Mouse (Mus musculus): ENCODE measurements around the gene Tnfsf13. TPM values are rescaled to one million over a fixed set of nuclear protein-coding genes. Genes with fewer than 3 reads are reported as not detected.

The Tnfsf13 gene
- total and polyA plus RNA-seq, 3 experiments: 0.13 to 0.19 TPM; not detected in 1

DNA sequence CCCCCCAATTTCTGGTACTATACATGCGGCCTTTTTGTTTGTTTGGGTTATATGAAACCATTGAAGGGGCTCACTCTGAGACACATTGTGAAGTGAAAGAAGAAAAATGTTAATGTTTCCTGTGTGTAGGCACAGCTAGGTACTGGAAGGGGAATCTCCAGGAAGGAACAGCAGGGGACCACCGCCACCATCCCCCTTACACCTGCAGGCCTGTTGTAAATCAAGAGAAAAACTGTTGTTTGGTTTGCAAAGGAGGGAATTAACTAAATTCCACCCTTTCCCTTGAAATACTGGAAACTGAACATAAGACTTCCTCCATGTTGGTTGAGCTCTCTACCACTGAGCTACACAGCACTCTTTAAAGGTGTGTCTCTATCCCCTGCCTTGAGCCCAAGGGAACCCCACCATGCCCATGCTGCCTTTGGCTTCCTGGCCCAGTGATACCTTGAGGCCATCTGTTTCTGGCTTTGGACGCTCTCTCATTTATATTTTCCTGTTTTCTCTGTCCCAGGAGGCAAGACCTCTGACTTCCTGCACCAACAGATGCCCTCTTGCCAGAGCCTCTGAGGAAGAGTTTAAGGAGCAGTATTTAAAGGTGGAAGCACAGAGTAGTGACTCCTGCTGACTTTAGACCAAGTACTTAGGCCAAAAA, 23.2 kb upstream of the Tnfsf13 start:
- no peak overlapping the region for H3K27ac ChIP-seq (ENCODE audit: control insufficient read depth, low read depth, low read length)
- H3K27me3 ChIP-seq (ENCODE audit: control insufficient read depth in 1 of 2, insufficient read depth in 2 of 2, low read length in 2 of 2): peaks cover 0 to 2% of the 10 kb centered on the region in 2 experiments; a peak in 1 of 4 replicates
- no peak for DNase-seq (ENCODE audit: low read depth, low spot score)
- H3K79me2 ChIP-seq (ENCODE audit: control insufficient read depth, insufficient read depth, low read length, poor library complexity): no peaks in the 10 kb centered on the region
- H3K4me3 ChIP-seq (ENCODE audit: control insufficient read depth in 1 of 2, insufficient read depth in 1 of 2, low read depth in 2 of 2, low read length in 2 of 2): no peak overlapping the region
- H3K36me3 ChIP-seq (ENCODE audit: control insufficient read depth in 1 of 2, insufficient read depth in 2 of 2, low read length in 2 of 2): no peaks in the 10 kb centered on the region
- H3K9me3 ChIP-seq (replicated peaks; ENCODE audit: insufficient read depth, low read length): no peaks in the 10 kb centered on the region
- H3K9ac ChIP-seq (ENCODE audit: control insufficient read depth, low read depth, low read length, poor library complexity, severe bottlenecking): no peak overlapping the region
- no peaks in the 10 kb centered on the region for H3K4me1 ChIP-seq (ENCODE audit: control insufficient read depth in 1 of 2, insufficient read depth in 2 of 2, low read length in 2 of 2)
- no peak for TF ChIP-seq RCOR1 (IDR thresholded peaks at IDR 0.05; ENCODE audit: low read depth, low read length)
- TF ChIP-seq JUND (IDR thresholded peaks at IDR 0.05; ENCODE audit: low read depth, low read length): no peak
- TF ChIP-seq MXI1 (IDR thresholded peaks at IDR 0.05; ENCODE audit: low read depth, low read length): no peak
- no peak for TF ChIP-seq USF1 (IDR thresholded peaks at IDR 0.05; ENCODE audit: low read depth, low read length)
- TF ChIP-seq ETS1 (IDR thresholded peaks at IDR 0.05; ENCODE audit: low read depth, low read length): no peak
- no peak for TF ChIP-seq POLR2A (IDR thresholded peaks at IDR 0.05; ENCODE audit: control insufficient read depth in 1 of 2, insufficient read depth in 1 of 2, low read depth in 1 of 2, low read length in 2 of 2, poor library complexity in 1 of 2)
- TF ChIP-seq ZNF384 (IDR thresholded peaks at IDR 0.05; ENCODE audit: low read depth, low read length): no peak
- no peak for TF ChIP-seq SIN3A (IDR thresholded peaks at IDR 0.05; ENCODE audit: low read length)
- TF ChIP-seq HCFC1 (IDR thresholded peaks at IDR 0.05; ENCODE audit: low read depth, low read length): no peak
- no peak for TF ChIP-seq SMC3 (IDR thresholded peaks at IDR 0.05; ENCODE audit: low read depth, low read length)
- no peak for TF ChIP-seq RAD21 (IDR thresholded peaks at IDR 0.05; ENCODE audit: low read depth, low read length)
- no peak for TF ChIP-seq MYB (IDR thresholded peaks at IDR 0.05; ENCODE audit: low read depth, low read length)
- no peak for TF ChIP-seq GABPA (IDR thresholded peaks at IDR 0.05; ENCODE audit: low read depth, low read length)
- no peak for TF ChIP-seq GATA1 (IDR thresholded peaks at IDR 0.05; ENCODE audit: low read depth, low read length)
- no peak for TF ChIP-seq ZMIZ1 (IDR thresholded peaks at IDR 0.05; ENCODE audit: low read depth, low read length)
- TF ChIP-seq TBP (IDR thresholded peaks at IDR 0.05; ENCODE audit: low read depth, low read length): no peak
- no peak for TF ChIP-seq USF2 (IDR thresholded peaks at IDR 0.05; ENCODE audit: borderline replicate concordance in 1 of 2, insufficient read depth in 1 of 2, low read depth in 1 of 2, low read length in 2 of 2)
- TF ChIP-seq E2F4 (IDR thresholded peaks at IDR 0.05; ENCODE audit: borderline replicate concordance, low read depth, low read length): no peak

DNA sequence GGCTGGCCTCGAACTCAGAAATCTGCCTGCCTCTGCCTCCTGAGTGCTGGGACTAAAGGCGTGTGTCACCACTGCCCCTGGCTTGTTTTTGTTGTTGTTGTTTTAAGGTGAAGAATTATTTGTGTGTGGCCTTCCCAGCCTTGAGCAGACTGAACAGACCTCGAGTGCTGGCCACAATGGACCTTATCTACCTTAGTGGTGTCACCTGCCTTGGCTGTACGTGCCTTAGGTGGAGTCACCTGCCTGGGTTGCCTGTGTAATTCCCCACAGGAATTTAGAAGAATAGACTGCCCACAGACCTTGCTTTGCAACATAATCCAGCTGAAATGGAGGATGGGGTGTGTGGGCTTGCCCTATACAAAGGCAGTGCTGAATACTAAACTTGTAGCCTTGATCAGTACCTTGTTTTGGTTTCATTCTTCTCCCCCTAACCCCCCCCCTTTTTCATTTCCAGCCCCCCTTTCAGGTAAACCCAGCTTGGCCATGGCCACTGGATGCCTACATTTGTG, 22.3 kb upstream of the Tnfsf13 start:
- H3K36me3 ChIP-seq (ENCODE audit: control insufficient read depth in 1 of 2, insufficient read depth in 2 of 2, low read length in 2 of 2): no peaks in the 10 kb centered on the region
- no peak overlapping the region for H3K9ac ChIP-seq (ENCODE audit: control insufficient read depth, low read depth, low read length, poor library complexity, severe bottlenecking)
- DNase-seq (ENCODE audit: low read depth, low spot score): no peak
- no peaks in the 10 kb centered on the region for H3K9me3 ChIP-seq (replicated peaks; ENCODE audit: insufficient read depth, low read length)
- no peaks in the 10 kb centered on the region for H3K4me1 ChIP-seq (ENCODE audit: control insufficient read depth in 1 of 2, insufficient read depth in 2 of 2, low read length in 2 of 2)
- no peak overlapping the region for H3K27ac ChIP-seq (ENCODE audit: control insufficient read depth, low read depth, low read length)
- no peak overlapping the region for H3K4me3 ChIP-seq (ENCODE audit: control insufficient read depth in 1 of 2, insufficient read depth in 1 of 2, low read depth in 2 of 2, low read length in 2 of 2)
- TF ChIP-seq EP300 (IDR thresholded peaks at IDR 0.05; ENCODE audit: low read depth in 1 of 2, low read length in 2 of 2) (no peak), UBTF (IDR thresholded peaks at IDR 0.05; ENCODE audit: borderline replicate concordance, insufficient read depth, low read depth, low read length) (no peak), POLR2A (IDR thresholded peaks at IDR 0.05; ENCODE audit: control insufficient read depth in 1 of 2, insufficient read depth in 1 of 2, low read depth in 1 of 2, low read length in 2 of 2, poor library complexity in 1 of 2) (no peak), SIN3A (IDR thresholded peaks at IDR 0.05; ENCODE audit: low read length) (no peak), POLR2AphosphoS2 (IDR thresholded peaks at IDR 0.05; ENCODE audit: low read length) (no peak), MAFK (IDR thresholded peaks at IDR 0.05; ENCODE audit: borderline replicate concordance, low read depth, low read length) (no peak), NRF1 (IDR thresholded peaks at IDR 0.05; ENCODE audit: insufficient read depth, low read depth, low read length, poor library complexity, severe bottlenecking) (no peak), CHD1 (IDR thresholded peaks at IDR 0.05; ENCODE audit: low read depth, low read length) (no peak), ZC3H11A (IDR thresholded peaks at IDR 0.05; ENCODE audit: low read depth, low read length) (no peak), POLR2AphosphoS5 (IDR thresholded peaks at IDR 0.05; ENCODE audit: borderline replicate concordance, low read depth, low read length) (no peak), USF2 (IDR thresholded peaks at IDR 0.05; ENCODE audit: borderline replicate concordance in 1 of 2, insufficient read depth in 1 of 2, low read depth in 1 of 2, low read length in 2 of 2) (no peak), TBP (IDR thresholded peaks at IDR 0.05; ENCODE audit: low read depth, low read length) (no peak)
- no peaks in the 10 kb centered on the region for H3K79me2 ChIP-seq (ENCODE audit: control insufficient read depth, insufficient read depth, low read length, poor library complexity)
- peaks cover 0 to 2% of the 10 kb centered on the region in 2 experiments; a peak in 1 of 4 replicates for H3K27me3 ChIP-seq (ENCODE audit: control insufficient read depth in 1 of 2, insufficient read depth in 2 of 2, low read length in 2 of 2)

Data from MEL (cell line).